Mouse (Mus musculus) midbrain, embryonic 15.5 days (tissue): ENCODE measurements around the gene Wdr17. TPM values are rescaled to one million over a fixed set of nuclear protein-coding genes. Genes with fewer than 3 reads are reported as not detected.
"Not testable (repeated sequence)": the region's sequence is repeated elsewhere in the genome, so short reads cannot be mapped to it uniquely, and the experiment has no call there.

Experiments used
- ATAC-seq: fragments of 200-750 bp; cut with Nextera tagmentation; replicated peaks from 2 replicates; pipeline ENCODE4 v1.8.0; 2017; ENCODE audit warnings: moderate TSS enrichment
- H3K27ac ChIP-seq: fragments of 300-500 bp; sonication (generic); 2 replicates; pipeline ENCODE4 v1.5.1; 2015; ENCODE audit warnings: mild to moderate bottlenecking, inconsistent platforms
- H3K27me3 ChIP-seq: fragments of 300-500 bp; sonication (generic); replicated peaks from 2 replicates; pipeline ENCODE4 v1.6.1; 2015; ENCODE audit warnings: inconsistent platforms
- H3K36me3 ChIP-seq: fragments of 300-500 bp; sonication (generic); replicated peaks from 2 replicates; pipeline ENCODE4 v1.6.1; 2015; ENCODE audit warnings: inconsistent platforms
- H3K4me1 ChIP-seq: fragments of 300-500 bp; sonication (generic); 2 replicates; pipeline ENCODE4 v1.6.1; 2015; ENCODE audit warnings: inconsistent platforms
- H3K4me2 ChIP-seq: fragments of 300-500 bp; sonication (generic); 2 replicates; pipeline ENCODE4 v1.6.1; 2015; ENCODE audit warnings: inconsistent platforms, mild to moderate bottlenecking, moderate library complexity
- H3K4me3 ChIP-seq: fragments of 300-500 bp; sonication (generic); 2 replicates; pipeline ENCODE4 v1.5.1; 2015; ENCODE audit warnings: mild to moderate bottlenecking, inconsistent platforms
- H3K9ac ChIP-seq: fragments of 300-500 bp; sonication (generic); 2 replicates; pipeline ENCODE4 v1.6.1; 2015; ENCODE audit warnings: mild to moderate bottlenecking, inconsistent platforms
- H3K9me3 ChIP-seq: fragments of 300-500 bp; sonication (generic); 2 replicates; pipeline ENCODE4 v1.6.1; 2016; ENCODE audit warnings: inconsistent platforms
- WGBS: fragments of 180-500 bp; shearing (Covaris S2); methylation state at CpG from one replicate; pipeline ENCODE4 v1.1.7; 2015; ENCODE audit warnings: mixed read lengths; 5-methylcytosine and 5-hydroxymethylcytosine counted together
- polyA plus RNA-seq: library from polyadenylated mRNA; unstranded; fragments of >200 nt; fragmentation: Nextera tagmentation; extraction: Ambion mirVana; gene quantifications from 2 replicates; pipeline ENCODE4 v1.2.1, GENCODE M21; 2015

Wdr17 gene
- polyA plus RNA-seq, 1 experiment from 2014 or later: 17.5 TPM

DNA sequence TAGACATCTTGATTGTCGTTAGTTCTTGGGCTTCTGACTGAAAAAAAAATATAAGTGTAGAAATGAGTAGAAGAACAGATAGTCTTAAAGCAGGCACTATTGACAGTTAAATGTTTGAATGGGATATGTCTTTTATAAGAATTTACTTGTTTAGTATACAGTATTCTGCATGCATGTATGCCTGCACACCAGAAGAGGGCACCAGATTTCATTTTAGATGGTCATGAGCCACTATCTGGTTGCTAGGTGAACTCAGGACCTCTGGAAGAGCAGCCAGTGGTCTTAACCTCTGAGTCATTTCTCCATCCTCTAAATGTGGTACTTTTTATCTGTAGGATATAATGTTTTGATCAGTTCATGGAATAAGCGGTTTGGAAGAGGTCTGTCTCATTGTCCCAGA lies 227.3 kb downstream of the Wdr17 start:
- Histone ChIP-seq H3K27me3 (no peaks in the 10 kb centered on the region), H3K9ac (no peak overlapping the region), H3K4me1 (no peaks in the 10 kb centered on the region), H3K4me2 (no peak overlapping the region), H3K9me3 (no peaks in the 10 kb centered on the region), H3K27ac (no peak overlapping the region), H3K4me3 (no peak overlapping the region), H3K36me3 (no peaks in the 10 kb centered on the region)
- WGBS: 88% methylated on average over 2 of the region's 2 CpGs
- ATAC-seq: no peak

DNA sequence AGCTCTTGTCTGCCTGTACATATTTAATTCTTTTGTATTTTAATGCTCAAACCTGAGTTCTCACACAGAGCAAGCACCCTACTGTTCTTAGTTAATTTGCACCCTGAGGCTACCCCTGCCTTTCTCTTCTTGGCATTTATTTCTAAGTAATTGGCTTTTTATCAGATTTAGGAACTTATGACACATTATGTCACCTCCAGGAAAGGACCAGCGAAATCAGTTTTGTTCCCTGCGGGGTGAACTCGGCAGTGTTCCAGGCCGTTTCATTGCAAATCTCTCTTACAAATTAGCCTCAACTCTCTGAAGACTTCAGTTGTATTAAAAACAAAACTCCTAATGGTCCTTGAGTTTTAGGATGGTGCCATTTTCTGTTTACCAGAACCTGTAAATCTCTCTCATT lies 248.3 kb downstream of the Wdr17 start:
- ATAC-seq: no peak; the same call in 1 of the 2 replicates
- Histone ChIP-seq H3K27me3 (no peaks in the 10 kb centered on the region), H3K9ac (no peak overlapping the region), H3K4me1 (no peaks in the 10 kb centered on the region), H3K4me2 (no peak overlapping the region), H3K4me3 (no peak overlapping the region), H3K36me3 (no peaks in the 10 kb centered on the region), H3K27ac (no peak overlapping the region), H3K9me3 (no peaks in the 10 kb centered on the region)
- 47% methylated on average over 4 of the region's 4 CpGs for WGBS

DNA sequence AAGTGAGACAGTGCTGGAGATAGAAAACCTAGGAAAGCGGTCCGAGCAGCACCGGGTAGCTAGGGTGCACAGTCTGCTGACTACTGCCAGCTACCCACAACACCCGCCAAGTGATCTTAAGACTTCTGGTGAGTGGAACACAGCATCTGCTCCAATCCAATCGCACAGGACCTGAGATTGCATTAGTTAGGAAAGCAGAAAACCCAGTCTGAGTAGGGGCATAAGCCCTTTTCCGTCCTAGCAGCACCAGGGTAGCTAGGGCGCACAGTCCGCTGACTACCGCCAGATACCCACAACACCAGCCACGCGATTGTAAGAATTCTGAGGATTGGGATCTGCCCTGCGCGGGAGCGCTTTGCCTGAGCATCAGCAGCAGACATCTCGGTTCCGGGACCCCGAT lies 270.3 kb downstream of the Wdr17 start:
- not testable (repeated sequence) for H3K4me1 ChIP-seq, H3K9ac ChIP-seq, H3K27me3 ChIP-seq, H3K4me2 ChIP-seq, H3K9me3 ChIP-seq, ATAC-seq, H3K36me3 ChIP-seq, H3K27ac ChIP-seq, H3K4me3 ChIP-seq
- 92% methylated on average over 17 of the region's 17 CpGs for WGBS

DNA sequence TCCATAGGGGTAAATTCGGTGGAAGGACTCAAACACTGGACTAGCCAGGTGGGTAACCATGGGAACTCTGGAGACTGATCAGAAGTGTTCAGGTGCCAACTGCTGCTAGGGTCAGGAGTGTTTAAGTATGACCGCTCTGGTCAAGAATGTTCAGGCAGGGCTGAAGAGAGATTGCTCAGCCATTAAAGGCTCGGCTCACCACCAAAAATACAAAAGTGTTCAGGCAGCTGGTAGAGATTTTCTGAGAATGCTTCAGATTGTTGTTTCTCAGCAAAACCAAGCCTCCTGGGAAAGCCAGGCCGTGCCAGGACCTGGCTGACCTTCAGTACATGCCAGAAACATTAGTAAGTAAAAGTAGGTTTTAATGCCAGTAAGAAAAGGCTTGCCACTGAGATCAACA lies 276.7 kb downstream of the Wdr17 start:
- 78% methylated on average over 4 of the region's 4 CpGs for WGBS
- no peaks in the 10 kb centered on the region for H3K4me1 ChIP-seq
- ATAC-seq: no peak

DNA sequence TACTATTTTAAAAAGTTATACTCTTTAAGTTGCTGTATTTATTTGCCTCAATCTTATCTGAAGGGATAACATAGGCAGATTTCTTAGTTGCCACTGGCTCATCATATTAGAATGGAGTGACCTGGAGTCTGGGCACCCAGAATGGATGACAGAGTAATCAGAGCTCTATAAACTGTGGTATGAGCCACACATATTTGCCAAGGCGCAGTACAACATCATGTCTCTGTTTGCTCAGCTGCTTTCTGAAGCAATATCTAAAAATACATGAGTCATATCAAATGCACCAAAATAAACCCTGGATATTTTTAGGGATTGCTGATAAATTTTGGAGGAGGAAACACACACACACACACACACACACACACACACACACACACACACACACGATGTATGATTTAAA lies 277.6 kb downstream of the Wdr17 start:
- Histone ChIP-seq H3K4me1 (no peaks in the 10 kb centered on the region), H3K4me2 (no peak overlapping the region), H3K27ac (no peak overlapping the region), H3K9me3 (no peaks in the 10 kb centered on the region), H3K36me3 (no peaks in the 10 kb centered on the region), H3K9ac (no peak overlapping the region), H3K27me3 (no peaks in the 10 kb centered on the region), H3K4me3 (no peak overlapping the region)
- ATAC-seq: no peak
- 90% methylated on average over 2 of the region's 2 CpGs for WGBS

More for the DNA sequence above, 276.7 kb downstream of the Wdr17 start:
- no peaks in the 10 kb centered on the region for H3K36me3 ChIP-seq
- no peak overlapping the region for H3K9ac ChIP-seq
- no peaks in the 10 kb centered on the region for H3K27me3 ChIP-seq
- H3K27ac ChIP-seq: no peak overlapping the region
- no peaks in the 10 kb centered on the region for H3K9me3 ChIP-seq
- H3K4me3 ChIP-seq: no peak overlapping the region
- no peak overlapping the region for H3K4me2 ChIP-seq

DNA sequence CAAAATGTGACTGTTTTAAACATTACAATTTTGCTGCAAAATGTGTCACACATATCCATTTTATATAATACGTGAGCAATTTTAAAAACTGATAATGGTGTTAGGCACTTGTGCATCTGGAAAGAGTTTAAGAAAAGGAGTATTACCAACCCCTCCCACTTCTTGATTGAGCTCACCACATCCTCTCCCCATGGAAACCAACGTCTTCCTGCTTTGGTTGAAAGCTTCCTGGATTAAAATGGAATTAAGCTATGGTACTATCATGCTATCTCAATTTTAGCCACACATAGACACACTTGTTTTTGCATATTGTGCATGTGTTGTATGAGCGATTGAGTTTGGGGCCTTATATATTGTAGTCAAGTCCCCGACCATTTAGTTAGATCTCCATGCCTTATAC lies 283.5 kb downstream of the Wdr17 start:
- Histone ChIP-seq H3K4me1 (peaks cover 7% of the 10 kb centered on the region), H3K9me3 (no peaks in the 10 kb centered on the region), H3K4me2 (no peak overlapping the region), H3K4me3 (no peak overlapping the region), H3K9ac (no peak overlapping the region), H3K36me3 (no peaks in the 10 kb centered on the region), H3K27me3 (no peaks in the 10 kb centered on the region), H3K27ac (no peak overlapping the region)
- WGBS: 82% methylated on average over 4 of the region's 4 CpGs
- ATAC-seq: no peak

DNA sequence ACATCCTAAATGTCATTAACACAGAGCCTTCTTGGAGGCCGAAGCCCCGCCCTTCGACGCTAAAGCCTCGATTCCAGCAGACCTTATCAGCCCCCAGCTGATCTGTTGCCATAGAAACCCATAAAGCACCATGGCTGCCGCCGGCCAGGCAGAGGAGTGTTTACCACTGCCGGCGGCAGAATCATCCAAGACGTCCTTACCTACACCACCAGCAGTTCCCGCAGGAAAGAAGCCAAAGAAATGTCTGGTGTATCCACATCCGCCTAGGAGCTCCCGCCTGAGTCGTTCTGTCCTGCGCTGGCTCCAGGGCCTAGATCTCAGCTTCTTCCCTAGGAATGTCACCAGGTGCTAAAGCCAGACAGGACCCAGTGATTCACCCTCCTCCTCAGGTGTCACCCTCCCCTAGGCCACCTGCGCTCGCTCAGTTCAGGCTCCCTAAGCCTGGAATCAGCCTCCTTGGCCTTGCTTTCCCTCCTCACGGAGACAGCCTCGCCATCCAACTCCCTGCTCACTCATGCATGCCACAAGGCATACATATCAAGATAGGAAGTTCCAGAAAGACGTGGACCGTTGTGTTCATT lies 286.2 kb downstream of the Wdr17 start, which contains the start of gene Spata4:
Spata4 (plus strand) TSS at position 111 of the 581 bp plus-strand sequence.
- ATAC-seq: peak; percentile 96
- peak within 1 kb of the TSS; percentile 23; the same call in 1 of the 2 replicates for H3K9ac ChIP-seq
- H3K36me3 ChIP-seq: no peaks in the 10 kb centered on the region
- H3K4me2 ChIP-seq: peak within 1 kb of the TSS; percentile 61
- WGBS: 3% methylated on average over 21 of the region's 21 CpGs
- peak within 1 kb of the TSS; percentile 75 for H3K27ac ChIP-seq
- no peaks in the 10 kb centered on the region for H3K27me3 ChIP-seq
- no peaks in the 10 kb centered on the region for H3K9me3 ChIP-seq
- H3K4me3 ChIP-seq: peak within 1 kb of the TSS; percentile 35
- H3K4me1 ChIP-seq: peaks cover 7% of the 10 kb centered on the region

DNA sequence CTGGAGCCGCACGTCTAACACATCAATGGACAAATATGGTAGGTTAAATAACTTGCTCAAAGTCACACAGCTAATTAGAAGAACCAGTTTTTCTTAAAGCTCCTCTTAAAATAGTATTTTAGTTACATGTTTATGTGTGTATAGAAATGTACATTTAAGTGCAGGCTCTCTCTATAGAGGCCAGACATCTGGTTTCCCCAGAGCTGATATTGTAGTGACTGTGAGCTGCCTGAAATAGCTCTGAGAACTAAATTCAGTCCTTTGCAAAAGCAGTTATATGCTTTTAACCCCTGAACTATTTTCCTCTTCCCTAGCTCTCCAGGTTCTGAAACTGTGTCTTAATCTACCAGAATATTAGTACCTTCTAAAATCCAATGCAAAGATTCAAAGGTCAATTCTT lies 289.6 kb downstream of the Wdr17 start:
- peaks cover 17% of the 10 kb centered on the region for H3K4me1 ChIP-seq
- no peaks in the 10 kb centered on the region for H3K36me3 ChIP-seq
- H3K27me3 ChIP-seq: no peaks in the 10 kb centered on the region
- H3K9me3 ChIP-seq: no peaks in the 10 kb centered on the region
- WGBS: 85% methylated on average over 2 of the region's 2 CpGs
- no peak overlapping the region for H3K4me3 ChIP-seq
- ATAC-seq: no peak
- H3K9ac ChIP-seq: no peak overlapping the region
- H3K27ac ChIP-seq: no peak overlapping the region
- no peak overlapping the region for H3K4me2 ChIP-seq

DNA sequence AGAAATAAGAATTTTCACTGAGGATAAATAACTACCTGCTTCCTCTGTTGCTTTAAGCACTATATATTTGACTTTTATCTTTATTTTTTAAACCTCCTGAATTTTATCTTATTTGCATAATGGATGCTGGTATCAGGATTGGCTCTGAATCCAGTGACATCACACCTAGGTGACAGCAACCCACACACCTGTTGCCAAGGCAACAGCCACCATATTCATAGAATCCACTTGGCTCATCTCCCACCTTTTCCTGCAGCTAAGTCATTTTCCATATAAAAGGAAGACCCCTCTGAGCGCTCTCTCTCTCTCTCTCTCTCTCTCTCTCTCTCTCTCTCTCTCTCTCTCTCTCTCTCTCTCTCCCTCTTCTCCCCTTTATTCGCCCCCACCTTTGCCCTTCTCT lies 290.0 kb downstream of the Wdr17 start:
- Histone ChIP-seq H3K4me2 (no peak overlapping the region), H3K27me3 (no peaks in the 10 kb centered on the region), H3K4me1 (peaks cover 17% of the 10 kb centered on the region), H3K27ac (no peak overlapping the region), H3K9ac (no peak overlapping the region), H3K4me3 (no peak overlapping the region), H3K9me3 (no peaks in the 10 kb centered on the region), H3K36me3 (no peaks in the 10 kb centered on the region)
- 76% methylated on average over 2 of the region's 2 CpGs for WGBS
- ATAC-seq: no peak

DNA sequence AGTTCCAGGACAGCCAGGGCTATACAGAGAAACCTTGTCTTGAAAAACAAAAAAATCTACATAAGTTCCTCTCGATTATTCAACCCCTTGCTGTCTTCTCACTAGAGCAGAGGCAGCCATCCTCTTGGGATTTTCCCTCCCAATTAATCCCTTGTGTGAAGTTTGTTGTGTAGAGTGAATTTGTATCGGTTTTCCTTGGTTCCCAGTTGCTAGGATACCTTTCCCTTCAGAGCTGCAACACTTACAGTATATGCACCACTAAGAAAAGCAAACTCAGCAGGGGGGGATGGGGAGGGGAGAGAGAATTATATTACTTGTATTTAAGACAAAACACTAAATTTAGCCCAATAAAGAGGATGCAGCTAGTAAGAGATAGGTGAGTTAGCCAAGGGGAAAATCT lies 290.9 kb downstream of the Wdr17 start:
- 26% methylated on average over 2 of the region's 2 CpGs for WGBS
- Histone ChIP-seq H3K9ac (no peak overlapping the region), H3K9me3 (no peaks in the 10 kb centered on the region), H3K27me3 (no peaks in the 10 kb centered on the region), H3K4me3 (no peak overlapping the region), H3K4me1 (peaks cover 17% of the 10 kb centered on the region), H3K27ac (no peak overlapping the region), H3K36me3 (no peaks in the 10 kb centered on the region), H3K4me2 (no peak overlapping the region)
- ATAC-seq: no peak

DNA sequence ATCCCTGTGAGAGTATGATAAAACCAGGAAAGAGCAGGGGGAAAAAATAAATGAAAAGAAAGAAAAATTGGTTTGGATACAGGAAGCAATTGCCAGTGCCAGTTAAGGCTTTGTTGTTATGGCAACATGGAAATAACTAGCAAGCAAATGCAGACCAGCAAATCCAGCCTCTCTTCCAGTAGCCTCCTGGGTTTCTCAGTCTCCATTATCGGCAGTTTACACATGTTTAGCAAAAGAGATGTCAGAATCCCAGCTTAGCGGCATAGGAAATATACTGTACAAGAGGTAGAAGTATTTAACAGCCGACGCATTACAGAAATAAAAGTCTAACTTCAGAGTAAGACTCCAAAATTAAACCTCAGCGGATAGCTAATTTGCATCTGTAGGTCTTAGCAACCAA lies 292.4 kb downstream of the Wdr17 start:
- no peaks in the 10 kb centered on the region for H3K9me3 ChIP-seq
- peaks cover 10% of the 10 kb centered on the region; the same call in 1 of the 2 replicates for H3K4me1 ChIP-seq
- 0 out of 2 replicates have a peak overlapping the region, but pooled peaks have one; percentile 1 for H3K4me2 ChIP-seq
- WGBS: 53% methylated on average over 5 of the region's 5 CpGs
- H3K27me3 ChIP-seq: no peaks in the 10 kb centered on the region
- no peaks in the 10 kb centered on the region for H3K36me3 ChIP-seq
- ATAC-seq: peak; percentile 86
- H3K27ac ChIP-seq: peak overlapping the region; percentile 45; the same call in 1 of the 2 replicates
- H3K9ac ChIP-seq: no peak overlapping the region
- H3K4me3 ChIP-seq: no peak overlapping the region

DNA sequence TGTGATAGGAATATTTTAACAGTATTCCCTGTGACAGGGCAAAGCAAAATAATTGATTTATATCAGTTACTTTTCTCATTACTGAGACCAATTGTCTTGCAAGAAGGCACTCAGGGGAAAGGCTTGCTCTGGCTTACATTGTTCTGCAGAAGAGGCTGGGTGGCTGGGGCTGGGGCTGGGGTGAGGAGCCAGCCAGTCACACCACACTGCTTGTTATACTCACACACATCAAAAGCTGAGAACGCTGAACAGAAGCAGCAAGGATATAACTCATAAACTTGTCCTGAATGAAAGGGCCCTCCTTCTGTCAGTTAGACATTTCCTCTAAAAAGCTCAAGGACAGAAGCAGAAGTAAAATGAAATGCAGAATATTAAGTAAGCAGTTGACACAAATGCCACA lies 304.1 kb downstream of the Wdr17 start:
- Histone ChIP-seq H3K4me1 (no peaks in the 10 kb centered on the region), H3K27ac (no peak overlapping the region), H3K4me2 (no peak overlapping the region), H3K27me3 (no peaks in the 10 kb centered on the region), H3K4me3 (no peak overlapping the region), H3K36me3 (no peaks in the 10 kb centered on the region), H3K9ac (no peak overlapping the region), H3K9me3 (no peaks in the 10 kb centered on the region)
- WGBS: 47% methylated on average over 1 of the region's 1 CpGs
- no peak for ATAC-seq

DNA sequence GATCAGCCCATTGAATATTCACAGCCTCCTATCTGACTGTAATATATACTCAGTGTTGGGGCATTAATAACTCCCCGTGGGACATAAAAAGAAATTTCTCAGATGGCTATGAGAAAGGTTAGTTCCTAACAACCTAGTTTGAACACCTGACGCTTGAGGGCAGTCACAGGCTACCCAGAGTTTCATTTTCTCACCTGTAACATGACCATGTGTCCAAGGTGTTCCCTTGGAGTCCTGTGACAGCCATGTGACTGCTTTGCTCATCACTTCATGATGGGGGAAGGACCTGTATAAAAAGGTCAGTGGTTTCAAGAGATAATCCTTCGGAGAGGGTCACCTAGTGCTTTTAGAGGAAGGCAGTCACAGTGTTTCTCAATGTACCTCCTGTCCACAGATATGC lies 305.5 kb downstream of the Wdr17 start:
- Histone ChIP-seq H3K9me3 (no peaks in the 10 kb centered on the region), H3K36me3 (no peaks in the 10 kb centered on the region), H3K9ac (no peak overlapping the region), H3K4me2 (no peak overlapping the region), H3K27ac (no peak overlapping the region), H3K4me1 (no peaks in the 10 kb centered on the region), H3K4me3 (no peak overlapping the region), H3K27me3 (no peaks in the 10 kb centered on the region)
- ATAC-seq: no peak
- WGBS: 82% methylated on average over 3 of the region's 3 CpGs
